Mouse (Mus musculus) heart, adult 8-10 months (tissue): Measurements from ENCODE around the gene Tcp10b. TPM values are rescaled to one million over a fixed set of nuclear protein-coding genes. Genes with fewer than 3 reads are reported as not detected.

Experiments
- total RNA-seq, 4 experiments: library from RNA; stranded (reverse); gene quantifications; 2 replicates each; pipeline ENCODE4 v1.2.4; 2022

Tcp10b gene
- total RNA-seq, 4 experiments from 2014 or later = 0.11 to 0.34 TPM; not detected in 2

Other genes with a start within 250 kb of the Tcp10b start
- 1 to 10 TPM in 2 of 4 experiments, under 1 TPM in 2; 0.31 to 1.3 (median 0.96) TPM for gene Mas1, start 193.0 kb upstream of the Tcp10b start, total RNA-seq
- 1 to 10 TPM; 5.0 to 7.4 (median 6.5) TPM for gene Mrgprh, start 185.1 kb upstream of the Tcp10b start, total RNA-seq
- gene Pnldc1, start 150.9 kb upstream of the Tcp10b start, total RNA-seq = under 1 TPM; 0.30 to 0.94 (median 0.54) TPM
- 100 to 1,000 TPM; 173 to 191 (median 185) TPM for gene Tcp1, start 145.4 kb upstream of the Tcp10b start, total RNA-seq
- gene Mrpl18, start 144.8 kb upstream of the Tcp10b start, total RNA-seq = 100 to 1,000 TPM; 161 to 175 (median 169) TPM
- under 1 TPM in 1 of 4 experiments, not detected in 3; 0.12 TPM for gene Acat3, start 120.5 kb upstream of the Tcp10b start, total RNA-seq
- gene Acat2, start 100.4 kb upstream of the Tcp10b start, total RNA-seq = 1 to 10 TPM; 4.2 to 7.1 (median 6.1) TPM
- 10 to 100 TPM; 31.7 to 33.9 (median 32.4) TPM for gene Wtap, start 66.9 kb upstream of the Tcp10b start, total RNA-seq
- 1,000 to 10,000 TPM; 1,030 to 1,116 (median 1,059) TPM for gene Sod2, start 54.3 kb upstream of the Tcp10b start, total RNA-seq
- not detected for gene Gpr31b, start 8.8 kb upstream of the Tcp10b start, total RNA-seq
- gene Unc93a, start 70.7 kb downstream of the Tcp10b start, total RNA-seq = not detected
- gene Smok2a, start 160.1 kb downstream of the Tcp10b start, total RNA-seq = not detected
- gene Smok2b, start 169.2 kb downstream of the Tcp10b start, total RNA-seq = not detected